Mouse (Mus musculus) monocyte, adult 5-6 weeks (primary cell): ENCODE results near the gene Rgs12. TPM values are rescaled to one million over a fixed set of nuclear protein-coding genes. Genes with fewer than 3 reads are reported as not detected.

Experiments
- ATAC-seq: fragments of 153-309, 156-312 bp; replicated peaks from 2 replicates; pipeline ENCODE4 v1.8.0; 2017; ENCODE audit warnings: mild to moderate bottlenecking; ENCODE audit not compliant: low TSS enrichment, insufficient number of reproducible peaks, severe bottlenecking, poor library complexity, low FRiP score
- total RNA-seq: library from RNA; stranded (forward); fragments of 200-1000, 200-491, 200-594 nt; gene quantifications from 3 replicates; pipeline ENCODE4 v1.2.3, GENCODE M21; 2017

Rgs12 gene
- total RNA-seq, 1 experiment from 2014 or later = 1.5 TPM

GRCm38 (mm10) chr5:35056604-35057432 lies 107.6 kb downstream of the Rgs12 start, which contains the start of gene Dok7:
Dok7 (plus strand) TSS chr5:35056766.
- no peak for ATAC-seq

GRCm38 (mm10) chr5:35057582-35057981 lies 108.3 kb downstream of the Rgs12 start:
- ATAC-seq = no peak

GRCm38 (mm10) chr5:35058216-35058615 lies 109.0 kb downstream of the Rgs12 start:
- ATAC-seq = no peak

GRCm38 (mm10) chr5:35060098-35060497 lies 110.9 kb downstream of the Rgs12 start:
- no peak for ATAC-seq

- no peak for ATAC-seq
These were observed 120.6 kb downstream of the Rgs12 start for GRCm38 (mm10) chr5:35069841-35070240.

GRCm38 (mm10) chr5:35070314-35070713 lies 121.1 kb downstream of the Rgs12 start:
- ATAC-seq = no peak

- no peak for ATAC-seq
These were observed 121.7 kb downstream of the Rgs12 start for GRCm38 (mm10) chr5:35070953-35071352.

GRCm38 (mm10) chr5:35071855-35072254 lies 122.6 kb downstream of the Rgs12 start:
- no peak for ATAC-seq

- ATAC-seq = no peak
These were observed 124.0 kb downstream of the Rgs12 start for GRCm38 (mm10) chr5:35073235-35073634.

- ATAC-seq = no peak
These were observed 124.7 kb downstream of the Rgs12 start for GRCm38 (mm10) chr5:35073992-35074391.

- no peak for ATAC-seq
These were observed 127.1 kb downstream of the Rgs12 start for GRCm38 (mm10) chr5:35076369-35076768.

- ATAC-seq = no peak
These were observed 129.9 kb downstream of the Rgs12 start for GRCm38 (mm10) chr5:35079101-35079500.

- ATAC-seq = no peak
These were observed 135.7 kb downstream of the Rgs12 start for GRCm38 (mm10) chr5:35084913-35085312.

GRCm38 (mm10) chr5:35088785-35089613 lies 139.8 kb downstream of the Rgs12 start:
- peak; percentile 60; the same call in 1 of the 2 replicates for ATAC-seq

Other genes starting within 250 kb of the Rgs12 start
- gene Htt, start 187.7 kb upstream of the Rgs12 start, total RNA-seq = 19.1 to 39.8 TPM (median 19.7 TPM) in 3 replicates
- 0.29 TPM in 1 of 3 replicates, not detected in the others for gene Msantd1, start 41.4 kb upstream of the Rgs12 start, total RNA-seq
- gene Hgfac, start 92.1 kb downstream of the Rgs12 start, total RNA-seq = not detected in 3 replicates
- gene Dok7, start 107.3 kb downstream of the Rgs12 start, total RNA-seq = not detected in 3 replicates
- 61.2 to 83.5 TPM (median 62.8 TPM) in 3 replicates for gene Lrpap1, start 156.3 kb downstream of the Rgs12 start, total RNA-seq